Mouse (Mus musculus): ENCODE measurements around the gene Hdac9.
"Not testable (repeated sequence)": the region's sequence is repeated elsewhere in the genome, so short reads cannot be mapped to it uniquely, and the experiment has no call there.

Hdac9 gene

GRCm38 (mm10) chr12:34489629-34490028 is 427.3 kb downstream of the Hdac9 start:
- DNase-seq (ENCODE audit: low spot score in 2 of 2), result no peak

DNA sequence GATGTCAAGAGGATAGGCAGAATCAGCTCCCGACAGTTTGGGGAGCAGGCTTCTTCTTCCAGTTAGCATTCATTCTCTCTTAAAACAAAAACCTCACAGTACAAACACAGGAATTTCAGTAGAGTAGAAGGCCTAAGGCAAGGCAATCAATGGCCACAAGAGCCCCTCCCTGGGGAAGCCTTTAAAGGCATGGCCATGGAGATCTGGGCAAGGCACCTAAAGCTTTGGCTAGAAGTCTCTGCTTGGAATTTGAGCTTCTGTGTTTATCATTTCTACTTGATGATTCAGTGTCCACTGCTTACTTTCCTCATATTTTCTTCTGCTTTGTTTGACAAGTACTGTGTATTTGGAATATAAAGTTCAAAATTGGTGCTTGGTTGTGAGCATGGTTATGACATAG is 429.2 kb downstream of the Hdac9 start:
- no peak for DNase-seq (ENCODE audit: low spot score in 2 of 2)

- DNase-seq (ENCODE audit: low spot score in 2 of 2), result no peak
Observed at GRCm38 (mm10) chr12:34487021-34487420, 429.9 kb downstream of the Hdac9 start.

GRCm38 (mm10) chr12:34486016-34486415 is 430.9 kb downstream of the Hdac9 start:
- DNase-seq (ENCODE audit: low spot score in 2 of 2), result no peak

DNA sequence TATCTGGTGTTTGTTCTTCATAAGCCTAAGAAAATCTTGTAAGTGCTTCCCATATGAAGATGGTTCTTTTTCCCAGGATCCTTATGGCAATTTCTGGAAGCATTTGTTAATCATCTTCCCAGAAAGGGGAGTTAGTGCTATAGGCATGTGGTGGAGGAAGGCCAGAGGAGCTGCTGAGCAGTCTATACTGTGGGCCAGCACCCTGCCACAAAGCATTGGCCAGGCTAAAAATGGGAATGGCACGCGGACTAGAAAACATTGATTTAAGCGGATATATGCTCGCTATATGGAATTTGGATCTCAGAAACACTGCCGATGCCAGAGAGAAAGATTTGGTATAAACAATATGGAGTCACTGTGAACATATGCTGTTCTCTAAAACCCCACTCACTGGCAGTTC is 435.2 kb downstream of the Hdac9 start:
- DNase-seq (ENCODE audit: low spot score in 2 of 2), result no peak

DNA sequence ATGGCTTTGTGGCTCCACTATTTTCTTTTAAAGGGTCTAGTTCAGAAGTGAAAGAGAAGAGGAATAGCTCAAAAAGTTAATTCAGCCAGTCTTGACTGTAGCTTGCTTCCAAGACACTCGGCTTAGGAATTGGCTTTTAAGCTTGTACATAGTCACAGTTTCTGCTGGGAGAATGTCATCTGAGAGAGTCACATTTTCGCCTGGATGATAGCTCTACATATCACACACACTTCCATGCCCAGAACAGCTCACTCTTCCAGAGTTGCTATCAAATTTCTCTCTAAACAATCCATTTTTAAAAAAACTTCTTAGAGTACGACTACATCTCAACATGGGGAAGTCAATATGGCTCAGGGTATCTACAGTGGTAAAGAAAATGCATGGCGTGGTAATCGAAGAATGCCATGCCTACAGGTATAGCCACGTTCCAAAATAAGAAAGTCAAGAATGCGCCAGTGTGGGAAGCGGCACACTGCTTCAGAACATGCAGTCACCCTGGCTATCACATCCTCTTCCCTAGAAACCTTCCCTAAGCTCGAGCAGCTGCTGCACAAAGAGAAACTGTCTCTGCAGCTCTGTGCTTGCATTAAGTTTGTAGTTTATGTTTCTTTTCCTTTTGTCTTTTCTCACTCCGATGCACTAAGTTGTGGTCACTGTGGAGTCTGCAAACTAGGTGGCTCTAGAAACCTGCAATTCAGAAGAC is 443.8 kb downstream of the Hdac9 start:
- DNase-seq (ENCODE audit: low spot score in 2 of 2), result no peak

GRCm38 (mm10) chr12:34472542-34472941 is 444.4 kb downstream of the Hdac9 start:
- no peak for DNase-seq (ENCODE audit: low spot score in 2 of 2)

GRCm38 (mm10) chr12:34461728-34462127 is 455.2 kb downstream of the Hdac9 start:
- no peak for DNase-seq (ENCODE audit: low spot score in 2 of 2)

GRCm38 (mm10) chr12:34452643-34453042 is 464.3 kb downstream of the Hdac9 start:
- DNase-seq (ENCODE audit: low spot score in 2 of 2), result no peak

DNA sequence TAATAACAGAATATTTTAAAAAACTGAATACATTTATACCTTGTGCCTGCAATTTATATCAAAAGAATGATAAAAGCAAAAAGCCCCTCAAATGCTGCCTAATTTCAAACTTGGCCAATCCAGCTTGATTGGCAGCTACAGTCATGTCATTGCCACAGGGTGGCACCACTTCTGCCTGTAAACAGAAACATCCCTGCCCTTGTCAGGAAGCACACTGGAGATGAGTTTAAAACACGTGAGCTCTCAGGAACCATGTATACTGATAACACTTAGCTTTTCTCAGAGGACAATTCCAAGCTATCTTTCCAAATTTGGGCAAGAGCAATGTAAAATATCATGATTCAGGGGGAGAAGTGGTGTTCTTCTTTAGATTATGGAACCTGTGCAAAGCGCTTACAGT is 465.7 kb downstream of the Hdac9 start:
- no peak for DNase-seq (ENCODE audit: low spot score in 2 of 2)

DNA sequence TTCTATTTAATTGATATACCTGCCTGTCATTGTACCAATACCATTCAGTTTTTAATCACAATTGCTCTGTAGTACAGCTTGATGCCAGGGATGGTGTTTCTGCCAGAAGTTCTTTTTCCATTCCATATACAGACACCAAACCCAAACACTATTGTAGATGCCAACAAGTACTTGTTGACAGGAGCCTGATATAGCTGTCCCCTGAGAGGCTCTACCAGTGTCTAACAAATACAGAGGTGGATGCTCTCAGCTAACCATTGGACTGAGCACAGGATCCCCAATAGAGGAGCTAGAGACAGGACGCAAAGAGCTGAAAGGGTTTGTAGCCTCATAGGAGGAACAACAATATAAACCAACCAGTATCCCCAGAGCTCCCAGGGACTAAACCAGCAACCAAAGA is 472.2 kb downstream of the Hdac9 start:
- DNase-seq (ENCODE audit: low spot score in 2 of 2), result not testable (repeated sequence)

GRCm38 (mm10) chr12:34440930-34441329 is 476.0 kb downstream of the Hdac9 start:
- no peak for DNase-seq (ENCODE audit: low spot score in 2 of 2)

DNA sequence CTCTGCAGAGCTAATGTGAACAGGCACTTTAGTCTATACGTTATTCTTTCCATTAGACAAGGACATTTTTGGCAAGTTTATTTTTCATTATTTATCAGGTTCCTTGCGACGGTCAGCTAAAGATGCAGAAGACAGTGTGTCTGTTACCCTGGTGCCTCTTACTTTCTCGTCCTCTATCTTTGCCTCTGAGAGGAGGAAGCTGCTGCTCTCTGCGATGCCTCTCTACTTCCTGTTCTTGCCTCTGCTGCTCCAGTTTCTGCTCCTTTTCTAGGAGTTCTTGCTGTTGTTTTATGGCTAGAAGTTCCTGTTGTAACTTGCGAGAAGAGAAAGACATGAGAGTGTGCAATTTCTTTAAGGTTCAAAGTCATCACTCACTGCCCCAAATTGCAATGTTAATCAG is 484.0 kb downstream of the Hdac9 start:
- no peak for DNase-seq (ENCODE audit: low spot score in 2 of 2)

- peak in 1 of 2 experiments; percentile 5 for DNase-seq (ENCODE audit: low spot score in 2 of 2)
Observed at GRCm38 (mm10) chr12:34432461-34432860, 484.4 kb downstream of the Hdac9 start.

GRCm38 (mm10) chr12:34431832-34432231 is 485.1 kb downstream of the Hdac9 start:
- DNase-seq (ENCODE audit: low spot score in 2 of 2), result no peak

DNA sequence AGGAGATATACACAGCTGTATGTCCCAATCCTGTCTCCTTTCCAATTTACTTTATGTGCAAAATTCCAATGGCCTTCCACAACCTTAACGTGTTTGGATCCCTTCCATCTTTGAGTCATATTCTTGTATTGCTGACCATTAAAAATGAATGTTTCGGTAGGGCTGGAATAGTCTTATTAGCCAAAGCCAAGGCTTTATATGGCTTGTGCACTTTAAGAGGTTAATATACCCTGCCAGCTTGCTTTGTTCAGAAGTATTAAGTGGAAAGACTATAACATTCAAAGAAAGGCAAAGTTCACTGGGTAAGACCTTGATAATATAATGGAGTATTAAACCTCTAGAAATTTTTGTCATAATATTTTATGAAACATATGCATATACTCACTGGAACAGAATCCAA is 491.4 kb downstream of the Hdac9 start:
- no peak for DNase-seq (ENCODE audit: low spot score in 2 of 2)

GRCm38 (mm10) chr12:34408139-34408538 is 508.8 kb downstream of the Hdac9 start:
- DNase-seq (ENCODE audit: low spot score in 2 of 2), result no peak

DNA sequence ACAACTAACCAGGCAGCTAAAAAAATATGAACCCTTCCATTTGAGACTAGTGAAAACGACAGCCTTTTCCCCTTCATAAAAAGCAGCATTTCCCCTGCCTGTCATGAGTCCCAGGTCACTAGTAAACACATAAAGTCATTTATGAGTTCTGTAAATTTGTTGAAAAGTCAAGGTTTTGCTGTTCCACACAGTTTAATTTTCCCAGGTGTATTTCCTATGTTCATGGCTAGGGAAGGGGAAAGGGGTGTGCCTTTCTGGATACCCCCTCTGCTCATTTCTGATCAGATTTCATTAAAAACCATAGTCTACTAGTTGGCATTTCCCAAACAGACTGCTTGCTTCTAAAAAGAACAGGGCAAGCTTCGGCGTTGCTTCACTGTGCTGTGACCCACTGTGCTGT is 509.8 kb downstream of the Hdac9 start:
- no peak for DNase-seq (ENCODE audit: low spot score in 2 of 2)

DNA sequence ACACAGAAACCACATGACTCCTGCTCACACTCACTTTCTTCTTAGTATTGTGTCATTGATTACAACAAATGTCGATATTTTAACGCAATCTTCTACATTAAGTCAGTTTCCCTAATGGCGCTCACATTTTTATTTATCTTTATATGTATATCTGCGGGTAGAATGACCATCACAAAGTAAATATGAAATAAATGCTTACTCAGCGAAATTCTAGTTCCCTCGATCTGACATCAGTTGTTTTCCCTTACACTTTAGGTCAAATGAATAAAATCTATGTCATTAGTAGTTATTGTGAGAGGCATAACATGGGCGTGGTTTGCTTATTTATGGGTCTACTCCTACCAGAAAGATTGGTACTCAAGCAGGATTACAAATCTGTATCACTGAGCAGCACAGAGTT is 514.8 kb downstream of the Hdac9 start:
- no peak for DNase-seq (ENCODE audit: low spot score in 2 of 2)

DNA sequence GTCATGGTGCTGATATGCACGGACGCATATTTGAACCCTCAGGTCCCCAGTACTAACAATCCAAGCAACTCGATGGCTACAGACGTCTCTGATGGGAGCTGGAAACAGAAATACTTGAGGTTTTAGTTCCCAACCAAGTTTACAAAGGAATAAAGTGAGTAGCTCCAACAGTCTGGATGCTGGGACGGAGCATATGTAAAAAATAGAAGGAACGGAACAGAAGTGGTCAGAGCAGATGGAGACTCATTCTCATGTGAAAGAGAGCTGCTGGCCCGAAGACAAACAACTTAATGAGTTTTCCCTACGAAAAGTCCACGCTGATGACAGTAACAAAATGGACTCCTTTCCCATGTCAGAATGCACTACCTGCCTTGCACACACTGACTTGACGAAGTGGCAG is 518.3 kb downstream of the Hdac9 start:
- DNase-seq (ENCODE audit: low spot score in 2 of 2), result no peak

DNA sequence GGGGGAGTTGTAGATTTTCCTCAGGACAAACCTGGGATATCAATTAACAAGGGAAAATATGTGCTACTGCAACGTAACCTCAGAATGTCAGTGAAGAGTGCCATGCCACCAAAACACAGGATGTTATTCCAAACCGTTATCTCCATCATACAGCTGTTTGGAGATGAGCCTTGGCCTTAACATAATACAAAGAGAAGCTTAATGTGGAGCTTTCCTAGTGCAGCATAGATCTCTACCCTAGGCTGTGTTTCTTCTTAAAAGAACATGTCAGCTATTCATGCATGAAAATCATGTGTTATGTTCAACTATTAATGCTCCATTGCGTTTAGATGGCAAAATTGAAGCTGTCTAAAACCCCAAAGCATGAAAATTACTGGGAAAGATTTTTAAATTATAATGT is 522.6 kb downstream of the Hdac9 start:
- no peak for DNase-seq (ENCODE audit: low spot score in 2 of 2)

- no peak for DNase-seq (ENCODE audit: low spot score in 2 of 2)
Observed at GRCm38 (mm10) chr12:34379681-34380080, 537.2 kb downstream of the Hdac9 start.

GRCm38 (mm10) chr12:34378637-34379036 is 538.3 kb downstream of the Hdac9 start:
- DNase-seq (ENCODE audit: low spot score in 2 of 2), result no peak

- DNase-seq (ENCODE audit: low spot score in 2 of 2), result no peak
Observed at GRCm38 (mm10) chr12:34351906-34352305, 565.0 kb downstream of the Hdac9 start.
